Mouse (Mus musculus) heart, postnatal 0 days (tissue): Measurements from ENCODE around the gene Cyp4f18.
"Not testable (repeated sequence)": the region's sequence is repeated elsewhere in the genome, so short reads cannot be mapped to it uniquely, and the experiment has no call there.

ENCODE experiments used
- CTCF ChIP-seq: IDR thresholded peaks from 2 replicates; pipeline ENCODE4 v1.5.1; 2016; ENCODE audit warnings: antibody characterized with exemption, control low read depth, low read depth
- EP300 ChIP-seq: IDR thresholded peaks from 2 replicates; pipeline ENCODE4 v1.6.1; 2016; ENCODE audit warnings: antibody characterized with exemption, low read depth

DNA sequence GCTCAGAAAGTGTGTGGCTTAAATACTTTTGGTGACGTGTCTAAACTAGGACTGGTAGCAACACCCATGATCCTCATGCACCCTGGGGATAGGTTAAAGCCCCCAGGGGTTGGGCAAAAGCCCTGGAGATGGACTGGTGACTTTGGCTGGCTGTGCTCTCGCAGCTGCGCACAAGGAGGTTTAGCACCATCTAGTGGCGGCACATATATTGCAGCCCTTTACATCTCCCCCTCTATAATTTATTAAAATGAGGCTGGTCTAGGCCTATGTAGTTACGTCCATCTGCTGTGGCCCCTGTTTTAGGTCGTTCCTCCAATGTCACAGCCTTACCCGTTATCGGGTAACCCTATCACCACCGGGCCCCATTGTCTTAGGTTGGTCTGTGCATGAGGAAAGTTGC lies 15.5 kb upstream of the Cyp4f18 start:
- TF ChIP-seq CTCF, EP300: not testable (repeated sequence)
